Mouse (Mus musculus) intestine, embryonic 16.5 days (tissue): ENCODE results near the gene Dgcr2. TPM values are rescaled to one million over a fixed set of nuclear protein-coding genes. Genes with fewer than 3 reads are reported as not detected.

ENCODE experiments used
- ATAC-seq: fragments of 200-750 bp; cut with Nextera tagmentation; 2 replicates; pipeline ENCODE4 v1.8.0; 2017; ENCODE audit warnings: moderate TSS enrichment, moderate library complexity
- H3K27ac ChIP-seq: fragments of 300-500 bp; sonication (generic); 2 replicates; pipeline ENCODE4 v1.5.1; 2014; ENCODE audit warnings: mild to moderate bottlenecking, low read length
- H3K27me3 ChIP-seq: fragments of 300-500 bp; sonication (generic); replicated peaks from 2 replicates; pipeline ENCODE4 v1.6.1; 2014; ENCODE audit warnings: low read length, control low read depth, mixed read lengths; ENCODE audit not compliant: control insufficient read depth, insufficient read depth
- H3K36me3 ChIP-seq: fragments of 300-500 bp; sonication (generic); 2 replicates; pipeline ENCODE4 v1.6.1; 2014; ENCODE audit warnings: low read length, control low read depth; ENCODE audit not compliant: control insufficient read depth, insufficient read depth
- H3K4me1 ChIP-seq: fragments of 300-500 bp; sonication (generic); 2 replicates; pipeline ENCODE4 v1.6.1; 2014; ENCODE audit warnings: low read length, control low read depth, mixed read lengths; ENCODE audit not compliant: control insufficient read depth, insufficient read depth
- H3K4me2 ChIP-seq: fragments of 300-500 bp; sonication (generic); 2 replicates; pipeline ENCODE4 v1.6.1; 2014; ENCODE audit warnings: low read depth, low read length, control low read depth
- H3K4me3 ChIP-seq: fragments of 300-500 bp; sonication (generic); 2 replicates; pipeline ENCODE4 v1.5.1; 2014; ENCODE audit warnings: mild to moderate bottlenecking, low read length
- H3K9ac ChIP-seq: fragments of 300-500 bp; sonication (generic); 2 replicates; pipeline ENCODE4 v1.6.1; 2014; ENCODE audit warnings: low read depth, low read length
- H3K9me3 ChIP-seq: fragments of 300-500 bp; sonication (generic); 2 replicates; pipeline ENCODE4 v1.6.1; 2016; ENCODE audit warnings: low read length, control low read depth; ENCODE audit not compliant: control insufficient read depth
- WGBS: fragments of 180-500 bp; shearing (Covaris S2); extraction: QIAGEN DNeasy Blood & Tissue Kit; methylation state at CpG from one replicate; pipeline ENCODE4 v1.1.7; 2014; 5-methylcytosine and 5-hydroxymethylcytosine counted together
- polyA plus RNA-seq: library from polyadenylated mRNA; unstranded; fragments of >200 nt; fragmentation: Nextera tagmentation; extraction: Ambion mirVana; gene quantifications from 2 replicates; pipeline ENCODE4 v1.2.1, GENCODE M21; 2015

The Dgcr2 gene
- polyA plus RNA-seq, 1 experiment from 2014 or later, result 65.4 TPM

DNA sequence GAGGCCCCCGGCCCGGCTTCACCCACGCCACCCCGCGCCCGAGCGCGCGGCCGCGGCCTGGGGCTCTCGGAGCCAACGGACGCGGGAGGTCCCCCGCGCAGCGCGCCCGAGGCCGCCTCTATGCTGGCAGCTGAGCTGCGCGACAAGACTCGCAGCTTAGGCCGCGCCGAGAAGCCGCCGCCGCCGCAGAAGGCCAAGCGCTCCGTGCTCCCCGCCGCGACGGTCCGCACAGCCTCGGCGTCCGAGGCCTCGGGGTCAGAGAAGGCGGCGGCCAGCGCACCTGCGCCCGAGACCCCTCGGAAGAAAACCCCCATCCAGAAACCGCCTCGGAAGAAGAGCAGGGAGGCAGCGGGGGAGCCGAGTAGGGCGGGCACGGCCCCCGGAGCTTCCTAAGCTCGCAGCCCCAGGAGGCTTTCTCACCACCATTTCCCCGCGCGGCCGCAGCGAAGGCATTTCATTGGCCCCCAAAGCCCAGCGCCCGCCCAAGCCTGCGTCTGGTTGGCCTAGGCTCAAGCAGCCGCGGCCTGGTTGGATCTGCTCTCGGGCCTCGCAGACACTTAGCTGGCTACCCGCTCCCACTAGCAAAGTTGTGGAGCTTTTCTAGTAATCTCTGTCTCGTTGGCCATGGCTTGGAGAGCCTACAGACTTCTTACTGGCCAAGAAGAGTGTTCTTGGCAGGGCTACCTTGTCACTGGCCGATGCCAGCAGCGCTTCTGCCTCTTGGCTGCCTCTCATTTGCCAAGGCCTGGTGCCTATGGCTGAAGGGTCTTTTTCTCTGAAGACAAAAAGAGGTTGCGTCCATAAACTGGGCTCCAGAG lies 91.0 kb downstream of the Dgcr2 start:
- peak; percentile 83 for ATAC-seq
- WGBS, result 8% methylated on average over 72 of the region's 73 CpGs
- H3K9me3 ChIP-seq, result no peaks in the 10 kb centered on the region
- peak overlapping the region; percentile 55 for H3K4me3 ChIP-seq
- peaks cover 57% of the 10 kb centered on the region for H3K4me1 ChIP-seq
- peak overlapping the region; percentile 45; the same call in 1 of the 2 replicates for H3K27ac ChIP-seq
- H3K9ac ChIP-seq, result peak overlapping the region; percentile 72
- peaks cover 37% of the 10 kb centered on the region for H3K27me3 ChIP-seq
- peaks cover 6% of the 10 kb centered on the region; the same call in 1 of the 2 replicates for H3K36me3 ChIP-seq
- H3K4me2 ChIP-seq, result peak overlapping the region; percentile 97

DNA sequence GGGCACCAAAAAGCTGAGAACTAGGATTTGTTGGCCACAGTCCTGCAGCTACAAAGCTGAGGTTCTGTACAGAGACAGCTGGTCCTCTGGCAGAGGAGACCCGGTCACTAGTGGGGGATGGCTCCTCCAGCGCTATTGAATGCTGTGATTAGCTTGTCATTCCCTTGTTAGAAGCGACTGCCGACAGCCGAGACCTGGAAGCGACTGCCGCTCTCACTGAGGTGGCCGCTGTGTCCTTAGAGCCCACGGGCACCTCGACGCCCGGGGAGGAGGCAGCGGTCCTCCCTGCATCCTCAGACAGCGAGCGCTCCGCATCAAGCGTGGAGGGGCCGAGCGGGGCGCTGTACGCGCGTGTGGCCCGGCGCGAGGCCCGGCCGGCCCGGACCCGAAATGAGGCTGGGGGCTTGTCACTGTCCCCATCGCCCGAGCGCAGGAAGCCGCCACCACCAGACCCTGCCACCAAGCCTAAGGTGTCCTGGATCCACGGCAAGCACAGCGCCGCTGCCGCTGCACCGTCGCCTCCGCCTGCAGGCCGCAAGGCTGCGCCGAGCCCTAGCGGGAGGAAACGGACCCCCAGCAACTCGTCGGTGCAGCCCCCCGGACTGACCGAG lies 91.7 kb downstream of the Dgcr2 start:
- Histone ChIP-seq H3K27me3 (peaks cover 43% of the 10 kb centered on the region), H3K9ac (peak overlapping the region; percentile 72), H3K9me3 (no peaks in the 10 kb centered on the region), H3K4me3 (peak overlapping the region; percentile 55), H3K4me1 (peaks cover 61% of the 10 kb centered on the region), H3K4me2 (peak overlapping the region; percentile 97), H3K36me3 (peaks cover 6% of the 10 kb centered on the region; the same call in 1 of the 2 replicates), H3K27ac (no peak overlapping the region)
- no peak for ATAC-seq
- 17% methylated on average over 49 of the region's 50 CpGs for WGBS

- peaks cover 70% of the 10 kb centered on the region for H3K4me1 ChIP-seq
- H3K36me3 ChIP-seq, result peaks cover 6% of the 10 kb centered on the region; the same call in 1 of the 2 replicates
- 42% methylated on average over 7 of the region's 7 CpGs for WGBS
- H3K4me2 ChIP-seq, result peak overlapping the region; percentile 65
- ATAC-seq, result no peak
- H3K27ac ChIP-seq, result no peak overlapping the region
- peaks cover 47% of the 10 kb centered on the region for H3K27me3 ChIP-seq
- H3K4me3 ChIP-seq, result peak overlapping the region; percentile 40; the same call in 1 of the 2 replicates
- no peak overlapping the region for H3K9ac ChIP-seq
- H3K9me3 ChIP-seq, result no peaks in the 10 kb centered on the region
Observed at GRCm38 (mm10) chr16:17804982-17805381, 93.4 kb downstream of the Dgcr2 start.

DNA sequence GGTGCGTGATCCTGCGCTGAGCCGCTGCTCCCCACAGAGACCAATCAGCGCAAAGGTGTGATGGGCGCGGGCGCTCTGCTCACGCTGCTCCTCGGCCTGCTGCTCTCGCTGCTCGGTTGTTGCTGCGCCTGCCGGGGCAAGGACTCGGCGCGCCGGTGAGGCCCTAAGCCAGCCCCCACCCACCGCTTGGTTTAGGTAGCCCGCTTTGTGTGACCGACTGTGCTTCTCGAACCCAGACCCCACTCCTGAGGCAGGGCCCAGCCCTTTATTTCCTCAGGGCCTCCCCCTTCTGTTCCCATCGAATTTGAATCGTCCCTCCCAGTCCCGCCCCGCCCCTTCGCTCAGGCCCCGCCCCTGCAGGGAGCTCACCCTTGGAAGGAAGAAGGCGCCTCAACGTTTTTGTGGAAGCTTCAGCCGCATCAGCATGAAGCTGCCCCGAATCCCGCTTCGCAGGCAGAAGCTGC lies 93.9 kb downstream of the Dgcr2 start:
- H3K27ac ChIP-seq, result no peak overlapping the region
- peaks cover 51% of the 10 kb centered on the region for H3K27me3 ChIP-seq
- no peaks in the 10 kb centered on the region for H3K9me3 ChIP-seq
- 11% methylated on average over 33 of the region's 33 CpGs for WGBS
- H3K4me3 ChIP-seq, result peak overlapping the region; percentile 40
- peak overlapping the region; percentile 27; the same call in 1 of the 2 replicates for H3K9ac ChIP-seq
- peaks cover 6% of the 10 kb centered on the region; the same call in 1 of the 2 replicates for H3K36me3 ChIP-seq
- ATAC-seq, result peak; percentile 20
- H3K4me2 ChIP-seq, result peak overlapping the region; percentile 65
- H3K4me1 ChIP-seq, result peaks cover 75% of the 10 kb centered on the region

- Histone ChIP-seq H3K9me3 (no peaks in the 10 kb centered on the region), H3K4me3 (peak overlapping the region; percentile 45), H3K36me3 (peaks cover 6% of the 10 kb centered on the region; the same call in 1 of the 2 replicates), H3K27me3 (peaks cover 54% of the 10 kb centered on the region), H3K27ac (no peak overlapping the region), H3K9ac (peak overlapping the region; percentile 27), H3K4me2 (peak overlapping the region; percentile 71), H3K4me1 (peaks cover 75% of the 10 kb centered on the region)
- WGBS, result 41% methylated on average over 33 of the region's 33 CpGs
- ATAC-seq, result 0 out of 2 replicates have a peak, but pooled peaks have one; percentile 1
Observed at GRCm38 (mm10) chr16:17803675-17804448, 94.5 kb downstream of the Dgcr2 start.

GRCm38 (mm10) chr16:17802839-17803674 lies 95.3 kb downstream of the Dgcr2 start:
- Histone ChIP-seq H3K9me3 (no peaks in the 10 kb centered on the region), H3K9ac (peak overlapping the region; percentile 53), H3K27ac (no peak overlapping the region), H3K4me1 (peaks cover 74% of the 10 kb centered on the region), H3K4me2 (peak overlapping the region; percentile 71), H3K27me3 (peaks cover 51% of the 10 kb centered on the region), H3K4me3 (peak overlapping the region; percentile 45), H3K36me3 (peaks cover 6% of the 10 kb centered on the region; the same call in 1 of the 2 replicates)
- WGBS, result 21% methylated on average over 83 of the region's 83 CpGs
- no peak for ATAC-seq

- peaks cover 6% of the 10 kb centered on the region; the same call in 1 of the 2 replicates for H3K36me3 ChIP-seq
- peak overlapping the region; percentile 45 for H3K4me3 ChIP-seq
- peak overlapping the region; percentile 53 for H3K9ac ChIP-seq
- H3K4me1 ChIP-seq, result peaks cover 71% of the 10 kb centered on the region
- peaks cover 53% of the 10 kb centered on the region for H3K27me3 ChIP-seq
- 30% methylated on average over 18 of the region's 18 CpGs for WGBS
- H3K9me3 ChIP-seq, result no peaks in the 10 kb centered on the region
- peak overlapping the region; percentile 71 for H3K4me2 ChIP-seq
- H3K27ac ChIP-seq, result no peak overlapping the region
- no peak for ATAC-seq
Observed at GRCm38 (mm10) chr16:17802456-17802838, 95.9 kb downstream of the Dgcr2 start.

GRCm38 (mm10) chr16:17801777-17802455 lies 96.4 kb downstream of the Dgcr2 start:
- H3K4me3 ChIP-seq, result no peak overlapping the region
- no peak overlapping the region for H3K9ac ChIP-seq
- peaks cover 57% of the 10 kb centered on the region for H3K27me3 ChIP-seq
- no peak overlapping the region for H3K4me2 ChIP-seq
- peaks cover 6% of the 10 kb centered on the region; the same call in 1 of the 2 replicates for H3K36me3 ChIP-seq
- ATAC-seq, result no peak
- peaks cover 68% of the 10 kb centered on the region for H3K4me1 ChIP-seq
- H3K27ac ChIP-seq, result no peak overlapping the region
- WGBS, result 24% methylated on average over 7 of the region's 7 CpGs
- no peaks in the 10 kb centered on the region for H3K9me3 ChIP-seq
